Mouse (Mus musculus): ENCODE results near the gene Ogfr. TPM values are rescaled to one million over a fixed set of nuclear protein-coding genes. Genes with fewer than 3 reads are reported as not detected.

Gene Ogfr
- 99.3 to 111 TPM (median 101 TPM) in 4 replicates for total RNA-seq (2023)

GRCm38 (mm10) chr2:180589123-180589831 is at the start of gene Ogfr:
Ogfr (plus strand) TSS chr2:180589245.

GRCm38 (mm10) chr2:180581002-180581401 is 8.0 kb upstream of the Ogfr start, which contains the start of gene Mrgbp:
Mrgbp (plus strand) TSS chr2:180581304.

GRCm38 (mm10) chr2:180597490-180597889 is 8.4 kb downstream of the Ogfr start, which contains the start of gene Col9a3:
Col9a3 (plus strand) TSS chr2:180597790.

GRCm38 (mm10) chr2:180642555-180643260 is 53.7 kb downstream of the Ogfr start, which contains the start of gene Tcfl5:
Tcfl5 (minus strand) TSS chr2:180642708.

Other genes starting within 250 kb of the Ogfr start
- 26.1 to 34.2 TPM (median 30.7 TPM) in 4 replicates for gene Slco4a1, start 133.0 kb upstream of the Ogfr start, total RNA-seq (2023)
- not detected in 4 replicates for gene Ntsr1, start 89.3 kb upstream of the Ogfr start, total RNA-seq (2023)
- 55.0 to 57.2 TPM (median 55.7 TPM) in 4 replicates for gene Mrgbp, start 7.9 kb upstream of the Ogfr start, total RNA-seq (2023)
- 2.3 to 4.5 TPM (median 2.8 TPM) in 4 replicates for gene Col9a3, start 8.5 kb downstream of the Ogfr start, total RNA-seq (2023)
- 0.27 to 1.3 TPM (median 0.31 TPM) in 3 of 4 replicates, not detected in the other for gene Tcfl5, start 53.5 kb downstream of the Ogfr start, total RNA-seq (2023)
- 88.6 to 99.9 TPM (median 94.8 TPM) in 4 replicates for gene Dido1, start 120.8 kb downstream of the Ogfr start, total RNA-seq (2023)
- 39.4 to 49.6 TPM (median 47.1 TPM) in 4 replicates for gene Gid8, start 120.9 kb downstream of the Ogfr start, total RNA-seq (2023)
- gene Slc17a9, start 136.0 kb downstream of the Ogfr start, total RNA-seq (2023), result 21.2 to 29.4 TPM (median 25.2 TPM) in 4 replicates
- not detected in 4 replicates for gene Bhlhe23, start 187.7 kb downstream of the Ogfr start, total RNA-seq (2023)

Measured in B cell, adult 62 days (primary cell).